Mouse (Mus musculus) E14TG2a.4 (cell line): ENCODE results near the gene Sik3.

Experiments used
- CTCF ChIP-seq: conservative IDR thresholded peaks from 2 replicates; pipeline ENCODE4 v1.5.1; 2014; ENCODE audit warnings: low read length
- NANOG ChIP-seq: IDR thresholded peaks from 2 replicates; pipeline ENCODE4 v1.6.1; 2014; ENCODE audit warnings: borderline replicate concordance, low read length, mixed read lengths
- POU5F1 ChIP-seq: IDR thresholded peaks from 2 replicates; pipeline ENCODE4 v1.6.1; 2014; ENCODE audit warnings: low read length, borderline replicate concordance

GRCm38 (mm10) chr9:46184542-46184941 is 171.9 kb downstream of the Sik3 start:
- no peak for TF ChIP-seq CTCF
- TF ChIP-seq NANOG = no peak
- TF ChIP-seq POU5F1 = no peak
